Mouse (Mus musculus) MEL (cell line): Measurements from ENCODE around the gene Rad51b.

ENCODE experiments used
- CTCF ChIP-seq, 3 experiments: IDR thresholded peaks in 2 of 3; conservative IDR thresholded peaks in 1 of 3; 2 replicates each; pipeline ENCODE4 v1.5.1; 2011 to 2012; ENCODE audit warnings: low read length in 3 of 3, low read depth in 2 of 3, mild to moderate bottlenecking in 2 of 3, improper control_type of control experiment in 1 of 3, inconsistent platforms in 1 of 3, mixed read lengths in 1 of 3, moderate library complexity in 1 of 3; ENCODE audit not compliant: control insufficient read depth in 1 of 3, insufficient read depth in 1 of 3, poor library complexity in 1 of 3, severe bottlenecking in 1 of 3
- E2F4 ChIP-seq: IDR thresholded peaks from 2 replicates; pipeline ENCODE4 v1.6.1; 2011; ENCODE audit warnings: low read depth, low read length, improper control_type of control experiment, borderline replicate concordance
- ELF1 ChIP-seq: IDR thresholded peaks from 2 replicates; pipeline ENCODE4 v1.6.1; 2014; ENCODE audit warnings: low read depth, mild to moderate bottlenecking, inconsistent platforms, low read length, improper control_type of control experiment, moderate library complexity
- EP300 ChIP-seq, 2 experiments: IDR thresholded peaks; 2 replicates each; pipeline ENCODE4 v1.6.1; 2011; ENCODE audit warnings: improper control_type of control experiment in 2 of 2, low read length in 2 of 2, low read depth in 1 of 2, mild to moderate bottlenecking in 1 of 2
- POLR2A ChIP-seq, 2 experiments: IDR thresholded peaks; 2 replicates each; pipeline ENCODE4 v1.6.1; 2011 to 2012; ENCODE audit warnings: low read length in 2 of 2, mild to moderate bottlenecking in 2 of 2, control low read depth in 1 of 2, improper control_type of control experiment in 1 of 2, low read depth in 1 of 2, moderate library complexity in 1 of 2; ENCODE audit not compliant: control insufficient read depth in 1 of 2, insufficient read depth in 1 of 2, poor library complexity in 1 of 2
- POLR2AphosphoS5 ChIP-seq: IDR thresholded peaks from 2 replicates; pipeline ENCODE4 v1.6.1; 2012; ENCODE audit warnings: low read depth, borderline replicate concordance, mild to moderate bottlenecking, inconsistent platforms, low read length, moderate library complexity, mixed read lengths
- TAL1 ChIP-seq: IDR thresholded peaks from 2 replicates; pipeline ENCODE4 v1.6.1; 2012; ENCODE audit warnings: mild to moderate bottlenecking, inconsistent platforms, low read length, moderate library complexity, mixed read lengths

DNA sequence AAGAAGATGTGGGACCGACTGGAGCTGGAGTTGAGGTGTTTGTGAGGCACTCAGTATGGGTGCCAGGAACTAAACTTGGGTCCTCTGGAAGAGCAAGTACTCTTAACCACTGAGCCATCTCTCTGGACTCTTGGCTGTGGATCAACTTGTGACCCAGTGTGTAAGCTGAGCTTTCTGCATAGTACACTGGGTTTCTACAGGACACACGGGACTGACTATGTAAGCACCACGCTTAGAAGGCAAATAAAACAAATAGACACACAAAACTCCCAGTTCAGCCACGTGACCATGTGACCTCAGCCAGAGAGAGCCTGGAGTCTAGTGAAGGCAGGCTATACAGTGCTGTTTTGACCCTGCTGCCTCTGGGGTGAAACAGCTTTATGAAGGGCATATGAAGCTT, 24.5 kb upstream of the Rad51b start:
- no peak for TF ChIP-seq POLR2A (IDR thresholded peaks at IDR 0.05; ENCODE audit: control insufficient read depth in 1 of 2, insufficient read depth in 1 of 2, low read depth in 1 of 2, low read length in 2 of 2, poor library complexity in 1 of 2)
- no peak for TF ChIP-seq TAL1
- no peak for TF ChIP-seq ELF1
- no peak for TF ChIP-seq POLR2AphosphoS5
- TF ChIP-seq CTCF (IDR thresholded peaks at IDR 0.05 in 2 of 3, conservative IDR thresholded peaks at IDR 0.05 in 1 of 3; ENCODE audit: control insufficient read depth in 1 of 3, insufficient read depth in 1 of 3, low read depth in 2 of 3, low read length in 3 of 3, poor library complexity in 1 of 3, severe bottlenecking in 1 of 3): no peak
- no peak for TF ChIP-seq E2F4
- no peak for TF ChIP-seq EP300 (IDR thresholded peaks at IDR 0.05; ENCODE audit: low read depth in 1 of 2, low read length in 2 of 2)
